Mouse (Mus musculus) megakaryocyte, embryonic 14.5 days (primary cell): ENCODE results near the gene Spin1.
"Not testable (repeated sequence)": the region's sequence is repeated elsewhere in the genome, so short reads cannot be mapped to it uniquely, and the experiment has no call there.

Experiments
- FLI1 ChIP-seq: IDR thresholded peaks from 2 replicates; pipeline ENCODE4 v1.6.1; 2012; ENCODE audit warnings: low read length, inconsistent platforms, mixed read lengths
- GATA1 ChIP-seq: IDR thresholded peaks from 3 replicates; pipeline ENCODE4 v1.6.1; 2012; ENCODE audit warnings: mixed read lengths, low read length, inconsistent platforms, borderline replicate concordance

DNA sequence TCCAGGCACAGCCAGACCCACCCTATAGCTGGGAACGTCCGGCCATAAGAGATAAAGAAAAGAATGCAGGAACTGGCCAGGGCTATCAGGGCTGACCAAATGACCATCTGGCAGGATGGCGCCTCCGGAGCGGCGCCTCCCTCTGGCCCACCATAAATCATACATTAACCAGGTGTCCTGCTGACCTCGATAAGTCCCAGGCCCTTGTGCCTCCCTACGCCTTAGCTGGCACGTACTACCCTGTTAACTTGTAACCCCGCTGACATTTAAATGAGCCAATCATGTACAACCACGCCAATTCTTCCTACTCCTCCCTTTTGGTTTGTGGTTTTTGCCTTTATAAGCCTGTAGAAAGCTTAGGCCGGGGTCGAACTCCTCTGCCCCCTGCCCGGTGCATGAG lies 24.5 kb upstream of the Spin1 start:
- TF ChIP-seq GATA1, FLI1: not testable (repeated sequence)
